Mouse (Mus musculus): Measurements from ENCODE around the gene Ptgs1.

- TF ChIP-seq CTCF (IDR thresholded peaks at IDR 0.05; ENCODE audit: extremely low read depth, insufficient read depth, low read length), result peak; percentile 95
- no peak for TF ChIP-seq POLR2A (IDR thresholded peaks at IDR 0.05; ENCODE audit: extremely low read depth, insufficient read depth, low read length)
Observed at GRCm38 (mm10) chr2:36214023-36214422, 16.2 kb upstream of the Ptgs1 start.

Data from cortical plate, adult 2 months (tissue).